Mouse (Mus musculus) frontal cortex, adult 2 months (tissue): Measurements from ENCODE around the gene Gm12248. TPM values are rescaled to one million over a fixed set of nuclear protein-coding genes. Genes with fewer than 3 reads are reported as not detected.
"Not testable (repeated sequence)": the region's sequence is repeated elsewhere in the genome, so short reads cannot be mapped to it uniquely, and the experiment has no call there.

Experiments used
- DNase-seq, 2 experiments: peaks; one replicate each; pipeline ENCODE4 v3.0.0; 2022; ENCODE audit warnings: low spot score in 1 of 2; ENCODE audit errors: extremely low spot score in 1 of 2
- polyA plus RNA-seq: library from polyadenylated mRNA; depleted of rRNA; stranded (reverse); fragments of >200 nt; gene quantifications from 2 replicates; pipeline ENCODE4 v1.2.3, GENCODE M21; 2012

Gm12248 gene
- polyA plus RNA-seq, 1 experiment: not detected

- no peak for DNase-seq
Measured at GRCm38 (mm10) chr11:58102581-58103343, 9.8 kb upstream of the Gm12248 start.

GRCm38 (mm10) chr11:58102146-58102545 lies 9.2 kb upstream of the Gm12248 start:
- no peak for DNase-seq

GRCm38 (mm10) chr11:58101194-58101720 lies 8.3 kb upstream of the Gm12248 start:
- DNase-seq: no peak

- no peak for DNase-seq
Measured at GRCm38 (mm10) chr11:58100006-58100405, 7.1 kb upstream of the Gm12248 start.

GRCm38 (mm10) chr11:58098366-58098720 lies 5.4 kb upstream of the Gm12248 start:
- not testable (repeated sequence) for DNase-seq

- DNase-seq: no peak
Measured at GRCm38 (mm10) chr11:58097621-58098365, 4.9 kb upstream of the Gm12248 start.

- DNase-seq: no peak
Measured at GRCm38 (mm10) chr11:58096821-58097620, 4.1 kb upstream of the Gm12248 start.

GRCm38 (mm10) chr11:58096160-58096559 lies 3.2 kb upstream of the Gm12248 start:
- no peak for DNase-seq

GRCm38 (mm10) chr11:58095561-58095960 lies 2.6 kb upstream of the Gm12248 start:
- no peak for DNase-seq

- DNase-seq: no peak
Measured at GRCm38 (mm10) chr11:58094766-58095165, 1.8 kb upstream of the Gm12248 start.

GRCm38 (mm10) chr11:58092541-58092940 lies 393 bp downstream of the Gm12248 start:
- no peak for DNase-seq

- DNase-seq: no peak
Measured at GRCm38 (mm10) chr11:58081716-58082115, 11.2 kb downstream of the Gm12248 start.

- no peak for DNase-seq
Measured at GRCm38 (mm10) chr11:58077270-58077669, 15.7 kb downstream of the Gm12248 start.

- DNase-seq: no peak
Measured at GRCm38 (mm10) chr11:58072978-58073377, 20.0 kb downstream of the Gm12248 start.

GRCm38 (mm10) chr11:58065025-58065424 lies 27.9 kb downstream of the Gm12248 start:
- DNase-seq: no peak

GRCm38 (mm10) chr11:58062586-58062985 lies 30.3 kb downstream of the Gm12248 start:
- no peak for DNase-seq

GRCm38 (mm10) chr11:58061218-58061617 lies 31.7 kb downstream of the Gm12248 start:
- DNase-seq: not testable (repeated sequence)

- not testable (repeated sequence) for DNase-seq
Measured at GRCm38 (mm10) chr11:58059752-58060151, 33.2 kb downstream of the Gm12248 start.

- peak in 1 of 2 experiments; percentile 77 for DNase-seq
Measured at GRCm38 (mm10) chr11:58057455-58057854, 35.5 kb downstream of the Gm12248 start.

- peak in 1 of 2 experiments; percentile 34 for DNase-seq
Measured at GRCm38 (mm10) chr11:58046438-58046837, 46.5 kb downstream of the Gm12248 start.
